Mouse (Mus musculus): ENCODE results near the gene Prcp. TPM values are rescaled to one million over a fixed set of nuclear protein-coding genes. Genes with fewer than 3 reads are reported as not detected.
"Not testable (repeated sequence)": the region's sequence is repeated elsewhere in the genome, so short reads cannot be mapped to it uniquely, and the experiment has no call there.

Prcp gene
- total RNA-seq, 2 experiments from 2014 or later: 13.7 to 16.5 TPM

DNA sequence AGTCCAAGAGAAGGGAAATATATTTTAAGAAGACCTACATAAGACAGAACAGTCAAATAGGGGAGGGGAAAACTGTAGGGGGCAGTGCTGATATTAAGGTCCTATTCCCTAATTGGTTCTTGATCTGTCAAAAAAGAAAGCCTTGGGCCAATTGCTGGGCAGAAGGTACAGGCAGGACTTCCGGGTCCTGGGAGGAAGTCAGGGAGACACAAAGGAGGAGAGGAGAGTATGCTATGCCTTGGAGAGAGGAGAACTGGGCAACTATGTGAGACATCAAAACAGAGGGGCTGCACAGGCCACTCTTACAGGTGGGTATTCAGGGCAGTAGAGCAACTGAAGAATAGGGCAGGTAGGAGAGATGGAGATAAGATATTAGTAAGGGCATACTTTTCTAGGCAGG is 87.6 kb downstream of the Prcp start:
- no peak for DNase-seq (ENCODE audit: low spot score)
- intact Hi-C loops (cut with DNase I): loop anchor here (1.0 to 5.0 kb wide), 3 partner anchors 65 to 335 kb away; partner anchors contain the start of genes Ddias and Prcp

- no peak for DNase-seq (ENCODE audit: low spot score)
- intact Hi-C loops (cut with DNase I): loop anchor here (5.0 kb wide), 3 partner anchors 68 to 338 kb away; no protein-coding TSS in a partner anchor
Measured at GRCm38 (mm10) chr7:92964754-92965501, 90.7 kb downstream of the Prcp start.

DNA sequence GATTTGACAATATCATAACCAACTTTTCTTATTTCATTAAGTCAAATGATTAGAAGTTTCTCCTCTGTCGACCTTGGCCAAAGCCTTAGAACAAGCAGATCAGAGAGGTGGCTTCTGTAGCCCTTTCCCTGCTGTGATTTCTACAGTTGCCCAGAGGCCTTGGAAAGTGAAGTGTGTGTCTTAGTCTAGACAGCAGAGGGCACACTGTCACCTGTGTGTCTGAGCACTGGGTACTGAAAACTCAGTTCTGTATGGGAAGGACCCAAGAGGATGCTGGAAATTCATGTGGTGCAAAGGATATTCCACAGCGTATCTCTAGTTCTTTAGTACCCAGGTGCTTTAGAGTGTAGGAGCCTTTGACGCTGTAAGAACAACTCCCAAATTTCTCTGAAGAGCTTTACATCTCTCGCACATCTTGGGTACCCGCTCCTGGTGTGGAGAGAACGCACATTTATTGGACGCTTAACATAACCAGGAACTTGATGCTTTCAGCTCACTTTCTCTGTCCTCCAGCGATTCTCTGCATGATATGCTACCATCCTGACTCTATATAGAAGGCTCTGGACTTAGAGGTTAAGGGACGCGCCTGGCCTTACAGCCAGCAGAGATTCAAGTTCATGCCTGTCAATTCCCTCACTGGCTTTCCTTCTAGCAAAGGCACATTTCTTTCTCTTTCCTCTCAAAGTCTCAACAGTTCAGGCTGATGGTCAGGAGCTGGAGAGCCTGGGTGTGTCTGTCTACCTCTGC is 93.3 kb downstream of the Prcp start:
- no peak for DNase-seq (ENCODE audit: low spot score)
- intact Hi-C loops (cut with DNase I): loop anchor here (5.0 kb wide), 1 partner anchor 130 kb away; no protein-coding TSS in a partner anchor

DNA sequence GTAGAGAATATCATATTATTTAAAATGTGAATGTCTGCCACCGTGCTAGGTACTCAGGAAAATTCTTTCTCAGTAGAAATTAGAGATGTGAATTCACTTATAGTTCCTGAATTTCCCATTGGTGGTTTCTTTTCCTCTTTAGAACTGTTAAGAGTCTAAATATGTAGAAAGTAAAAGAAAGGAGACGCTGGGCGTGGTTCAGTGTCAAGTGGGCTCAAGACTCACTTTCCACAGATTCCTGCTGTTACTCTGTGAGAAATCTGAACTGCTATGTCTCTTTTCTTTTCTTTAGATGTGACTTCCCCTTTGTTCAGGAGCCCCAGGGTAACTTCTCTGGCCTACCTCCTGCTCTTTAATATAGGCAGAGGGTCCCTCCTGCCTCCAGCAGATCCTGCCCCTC is 103.2 kb downstream of the Prcp start:
- intact Hi-C loops (cut with DNase I): no loop called here
- no peak for DNase-seq (ENCODE audit: low spot score)

DNA sequence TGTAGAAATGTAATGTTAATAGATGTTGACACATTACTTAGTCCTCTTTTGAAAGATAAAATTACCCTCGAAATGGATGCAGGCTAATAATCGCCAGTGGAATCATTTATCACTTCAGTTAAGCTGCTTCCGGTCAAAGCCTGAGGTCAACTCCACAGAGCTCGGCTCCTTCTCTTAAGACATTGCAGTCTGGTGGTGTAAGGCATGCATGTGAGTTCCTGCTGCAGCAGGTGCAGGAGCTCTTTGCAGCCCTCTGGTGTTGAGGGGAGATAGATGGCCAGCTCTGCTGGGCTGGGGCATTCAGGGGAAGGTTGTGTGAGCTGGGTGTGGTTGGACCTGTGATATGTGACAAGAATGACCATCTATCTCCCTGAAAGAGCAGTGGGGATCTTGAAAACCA is 104.0 kb downstream of the Prcp start:
- intact Hi-C loops (cut with DNase I): no loop called here
- DNase-seq (ENCODE audit: low spot score): no peak

DNA sequence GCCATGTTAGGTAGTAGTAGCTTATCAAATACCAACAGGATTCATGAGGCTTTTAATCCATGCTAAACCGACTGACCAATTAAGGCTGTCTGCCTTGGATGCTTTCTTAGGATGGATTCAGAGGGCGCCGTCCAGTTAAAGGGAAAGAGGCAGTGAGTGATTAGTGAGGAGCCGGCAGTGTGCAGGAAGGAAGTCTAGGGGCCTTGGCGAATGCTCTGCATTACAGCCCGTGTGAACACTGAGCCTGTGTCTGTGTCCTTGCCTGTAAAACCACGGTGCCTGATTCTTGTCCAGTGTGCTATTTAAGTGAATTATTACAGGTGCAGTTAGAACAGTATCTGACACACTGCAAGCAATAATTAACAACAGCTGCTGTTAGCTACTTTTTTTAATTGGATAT is 104.5 kb downstream of the Prcp start:
- DNase-seq (ENCODE audit: low spot score); intact Hi-C loops (cut with DNase I): not testable (repeated sequence)

GRCm38 (mm10) chr7:92980741-92981140 is 106.5 kb downstream of the Prcp start:
- intact Hi-C loops (cut with DNase I): no loop called here
- DNase-seq (ENCODE audit: low spot score): no peak

DNA sequence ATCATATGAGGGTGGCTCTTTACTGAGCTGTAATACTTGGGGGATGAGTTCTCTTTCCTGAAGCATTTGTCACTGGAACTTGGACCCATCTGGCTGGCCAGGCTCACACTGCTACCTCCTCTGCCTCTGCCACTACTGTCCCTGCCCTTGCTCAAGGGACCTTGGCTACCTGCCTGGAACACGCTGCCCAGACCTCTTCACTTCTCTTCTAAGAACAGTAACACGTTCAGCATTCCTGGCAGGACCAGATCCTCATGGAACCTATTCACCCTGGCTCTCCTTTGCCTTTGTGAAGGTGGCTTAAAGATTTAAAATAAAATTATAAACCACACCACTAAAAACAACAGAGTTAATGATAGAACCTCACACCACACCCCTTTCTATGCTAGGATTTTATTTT is 107.6 kb downstream of the Prcp start:
- intact Hi-C loops (cut with DNase I): no loop called here
- peak; percentile 43 for DNase-seq (ENCODE audit: low spot score)

Other genes starting within 250 kb of the Prcp start
- gene Ankrd42, start 237.3 kb upstream of the Prcp start, total RNA-seq (2021): 1 to 10 TPM; 1.0 to 1.1 TPM
- gene Pcf11, start 204.5 kb upstream of the Prcp start, total RNA-seq (2021): 10 to 100 TPM; 23.0 to 28.2 TPM
- gene Rab30, start 132.9 kb upstream of the Prcp start, total RNA-seq (2021): 10 to 100 TPM; 14.8 to 17.7 TPM
- under 1 TPM; 0.31 to 0.36 TPM for gene Ddias, start 223 bp upstream of the Prcp start, total RNA-seq (2021)
- 1 to 10 TPM; 5.0 to 5.5 TPM for gene Fam181b, start 205.4 kb downstream of the Prcp start, total RNA-seq (2021)